28 mouse cellular contexts compared by ENCODE assay signal in genomic region chr11:5545457-5545856, GRCm38 (mm10). TPM values are rescaled to one million over a fixed set of nuclear protein-coding genes. Genes with fewer than 3 reads are reported as not detected.
"Had no signal": no experiment of that assay in that cellular context is flagged by ENCODE, and none has a peak within 500 bp of the region (broad histone marks: within the 10 kb centered on the region; RNA-seq: fewer than 3 reads in every experiment).

No protein-coding gene starts in this region.

- ATAC-seq: liver, postnatal 0 days; lung, postnatal 0 days; midbrain, embryonic 15.5 days had no signal

- H3K27ac ChIP-seq: limb, embryonic 12.5 days; limb, embryonic 15.5 days; liver, embryonic 14.5 days; midbrain, embryonic 12.5 days; midbrain, embryonic 15.5 days; neural tube, embryonic 12.5 days; neural tube, embryonic 15.5 days; stomach, postnatal 0 days had no signal

- H3K4me3 ChIP-seq: limb, embryonic 12.5 days; limb, embryonic 15.5 days; midbrain, embryonic 12.5 days; midbrain, embryonic 15.5 days; neural tube, embryonic 12.5 days; neural tube, embryonic 15.5 days had no signal

- H3K9me3 ChIP-seq: limb, embryonic 12.5 days; limb, embryonic 15.5 days; midbrain, embryonic 12.5 days; midbrain, embryonic 15.5 days; neural tube, embryonic 12.5 days; neural tube, embryonic 15.5 days had no signal

- H3K36me3 ChIP-seq: limb, embryonic 12.5 days; limb, embryonic 15.5 days; midbrain, embryonic 12.5 days; midbrain, embryonic 15.5 days; neural tube, embryonic 12.5 days; neural tube, embryonic 15.5 days had no signal

- H3K27me3 ChIP-seq: limb, embryonic 12.5 days; limb, embryonic 15.5 days; midbrain, embryonic 15.5 days; neural tube, embryonic 12.5 days; neural tube, embryonic 15.5 days had no signal

- DNase-seq: kidney, adult 2 months; kidney, postnatal 10 days; kidney, postnatal 36 days; layer of hippocampus, postnatal 36 days; left cerebral cortex, postnatal 4 days; liver, postnatal 0 days; lung, embryonic 14.5 days; right cerebral cortex, adult 18-20 months; right cerebral cortex, postnatal 14 days; right cerebral cortex, postnatal 4 days; thymus, adult 18-20 months; thymus, postnatal 36 days had no signal

RNA-seq across cellular contexts. Expression of gene Ankrd36, which starts 24.0 kb away (rescaled TPM):
- total RNA-seq: layer of hippocampus, adult 8-10 months; layer of hippocampus, postnatal 10 days; layer of hippocampus, postnatal 36 days; left cerebral cortex, adult 8-10 months; left cerebral cortex, postnatal 14 days; left cerebral cortex, postnatal 4 days had no signal
- polyA plus RNA-seq: kidney, embryonic 14.5 days; limb, embryonic 12.5 days; limb, embryonic 15.5 days; lung, embryonic 14.5 days; lung, postnatal 0 days; neural tube, embryonic 12.5 days; neural tube, embryonic 15.5 days; stomach, embryonic 14.5 days; stomach, postnatal 0 days; urinary bladder, adult 2 months had no signal
